Mouse (Mus musculus) common myeloid progenitor, adult 5-6 weeks (primary cell): Measurements from ENCODE around the gene Gm13271. TPM values are rescaled to one million over a fixed set of nuclear protein-coding genes. Genes with fewer than 3 reads are reported as not detected.

Experiments used
- total RNA-seq: library from RNA; stranded (forward); fragments of 200-1000, 187-1606 nt; gene quantifications from 2 replicates; pipeline ENCODE4 v1.2.3, GENCODE M21; 2017

The Gm13271 gene
- total RNA-seq, 1 experiment from 2014 or later, result not detected

Other genes with a start within 250 kb of the Gm13271 start
- gene Ifnb1, start 232.1 kb upstream of the Gm13271 start, total RNA-seq, result not detected in 2 replicates
- not detected in 2 replicates for gene Ifna15, start 196.6 kb upstream of the Gm13271 start, total RNA-seq
- not detected in 2 replicates for gene Ifna14, start 183.1 kb upstream of the Gm13271 start, total RNA-seq
- not detected in 2 replicates for gene Ifna9, start 162.5 kb upstream of the Gm13271 start, total RNA-seq
- gene Ifna12, start 151.5 kb upstream of the Gm13271 start, total RNA-seq, result not detected in 2 replicates
- not detected in 2 replicates for gene C87499, start 120.5 kb upstream of the Gm13271 start, total RNA-seq
- not detected in 2 replicates for gene Ifna13, start 110.4 kb upstream of the Gm13271 start, total RNA-seq
- gene Ifna16, start 77.9 kb upstream of the Gm13271 start, total RNA-seq, result not detected in 2 replicates
- gene Ifna2, start 71.0 kb upstream of the Gm13271 start, total RNA-seq, result not detected in 2 replicates
- not detected in 2 replicates for gene Ifnab, start 63.5 kb upstream of the Gm13271 start, total RNA-seq
- gene Gm26566, start 33.1 kb upstream of the Gm13271 start, total RNA-seq, result 2.9 TPM in 1 of 2 replicates, not detected in the other
- 91.1 and 99.9 TPM in 2 replicates for gene Klhl9, start 32.4 kb upstream of the Gm13271 start, total RNA-seq
- not detected in 2 replicates for gene Gm13283, start 5.3 kb downstream of the Gm13271 start, total RNA-seq
- not detected in 2 replicates for gene Gm13290, start 19.0 kb downstream of the Gm13271 start, total RNA-seq
- not detected in 2 replicates for gene Gm13289, start 22.1 kb downstream of the Gm13271 start, total RNA-seq
- not detected in 2 replicates for gene Gm13272, start 25.0 kb downstream of the Gm13271 start, total RNA-seq
- not detected in 2 replicates for gene Ifnz, start 27.3 kb downstream of the Gm13271 start, total RNA-seq
- not detected in 2 replicates for gene Gm13276, start 30.8 kb downstream of the Gm13271 start, total RNA-seq
- gene Gm13277, start 33.8 kb downstream of the Gm13271 start, total RNA-seq, result not detected in 2 replicates
- not detected in 2 replicates for gene Gm13278, start 36.7 kb downstream of the Gm13271 start, total RNA-seq
- not detected in 2 replicates for gene Gm13275, start 39.6 kb downstream of the Gm13271 start, total RNA-seq
- not detected in 2 replicates for gene Gm13279, start 42.5 kb downstream of the Gm13271 start, total RNA-seq
- not detected in 2 replicates for gene Gm13285, start 44.8 kb downstream of the Gm13271 start, total RNA-seq
- not detected in 2 replicates for gene Gm13287, start 48.4 kb downstream of the Gm13271 start, total RNA-seq
- not detected in 2 replicates for gene Gm13288, start 50.7 kb downstream of the Gm13271 start, total RNA-seq
- not detected in 2 replicates for gene Ifna7, start 61.4 kb downstream of the Gm13271 start, total RNA-seq
- gene Ifna11, start 65.1 kb downstream of the Gm13271 start, total RNA-seq, result not detected in 2 replicates
- not detected in 2 replicates for gene Ifna6, start 72.5 kb downstream of the Gm13271 start, total RNA-seq
- not detected in 2 replicates for gene Ifna5, start 80.7 kb downstream of the Gm13271 start, total RNA-seq
- gene Ifna4, start 87.0 kb downstream of the Gm13271 start, total RNA-seq, result not detected in 2 replicates
- not detected in 2 replicates for gene Ifna1, start 95.2 kb downstream of the Gm13271 start, total RNA-seq
- gene Ifne, start 125.3 kb downstream of the Gm13271 start, total RNA-seq, result not detected in 2 replicates